Mouse (Mus musculus) megakaryocyte, embryonic 14.5 days (primary cell): ENCODE data around the gene Lrrc1.

Experiments
- FLI1 ChIP-seq: IDR thresholded peaks from 2 replicates; pipeline ENCODE4 v1.6.1; 2012; ENCODE audit warnings: low read length, inconsistent platforms, mixed read lengths
- GATA1 ChIP-seq: IDR thresholded peaks from 3 replicates; pipeline ENCODE4 v1.6.1; 2012; ENCODE audit warnings: mixed read lengths, low read length, inconsistent platforms, borderline replicate concordance

DNA sequence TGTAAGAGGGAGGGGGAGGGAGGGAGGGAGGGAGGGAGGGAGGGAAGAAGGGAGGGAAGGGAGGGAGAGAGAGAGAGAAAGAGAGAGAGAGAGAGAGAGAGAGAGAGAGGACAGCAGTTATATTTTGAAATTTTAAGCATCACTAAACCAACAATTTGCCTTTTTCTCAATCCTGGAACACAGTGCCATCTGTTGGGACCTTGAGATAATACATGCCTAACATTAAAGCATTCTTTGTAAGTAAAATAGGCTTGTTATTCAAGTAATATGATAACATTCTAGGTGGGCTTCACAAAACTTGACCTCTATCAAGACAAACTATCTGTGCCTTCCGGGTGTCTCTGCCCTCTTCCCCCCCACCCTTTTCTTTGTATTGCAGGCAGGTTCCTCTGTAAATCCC is 157.9 kb downstream of the Lrrc1 start:
- TF ChIP-seq GATA1 (no peak), FLI1 (no peak)
